In genomic region chr2:66019235-66019634, GRCm38 (mm10) we compare ENCODE assay signal across 16 mouse cellular contexts.
"Had no signal": no experiment of that assay in that cellular context is flagged by ENCODE, and none has a peak within 500 bp of the region (broad histone marks: within the 10 kb centered on the region; RNA-seq: fewer than 3 reads in every experiment).

No protein-coding gene starts in this region.

- H3K9me3 ChIP-seq: limb, embryonic 12.5 days; liver, embryonic 13.5 days; lung, embryonic 15.5 days had no signal

- DNase-seq: kidney, adult 8-10 months; kidney, postnatal 25 days; liver; liver, embryonic 13.5 days; liver, postnatal 0 days; lung, postnatal 14 days; right cerebral cortex, postnatal 4 days; spleen, adult 18-20 months; thymus, postnatal 36 days had no signal

- H3K4me2 ChIP-seq: limb, embryonic 12.5 days; liver, embryonic 13.5 days; lung, embryonic 15.5 days had no signal

- H3K9ac ChIP-seq: limb, embryonic 12.5 days; liver, embryonic 13.5 days; liver, postnatal 0 days; lung, embryonic 15.5 days had no signal

- H3K27ac ChIP-seq: limb, embryonic 12.5 days; liver, embryonic 13.5 days; lung, embryonic 15.5 days; macrophage had no signal

- H3K27me3 ChIP-seq: limb, embryonic 12.5 days; liver, embryonic 13.5 days; lung, embryonic 15.5 days; megakaryocyte, embryonic 14.5 days had no signal

- H3K36me3 ChIP-seq: liver, embryonic 13.5 days; lung, embryonic 15.5 days had no signal

- ATAC-seq: inflammation-experienced regulatory T-cells, adult 6 months; intestine, postnatal 0 days; liver, postnatal 0 days; midbrain, embryonic 16.5 days had no signal

- H3K4me3 ChIP-seq: limb, embryonic 12.5 days; liver, embryonic 13.5 days; lung, embryonic 15.5 days; megakaryocyte, embryonic 14.5 days had no signal

- H3K4me1 ChIP-seq: limb, embryonic 12.5 days; liver, embryonic 13.5 days; lung, embryonic 15.5 days; megakaryocyte, embryonic 14.5 days had no signal
